Mouse (Mus musculus) embryonic facial prominence, embryonic 11.5 days (tissue): Measurements from ENCODE around the gene Hsf2. TPM values are rescaled to one million over a fixed set of nuclear protein-coding genes. Genes with fewer than 3 reads are reported as not detected.
"Not testable (repeated sequence)": the region's sequence is repeated elsewhere in the genome, so short reads cannot be mapped to it uniquely, and the experiment has no call there.

ENCODE experiments used
- ATAC-seq: fragments of 200-750 bp; cut with Nextera tagmentation; replicated peaks from 2 replicates; pipeline ENCODE4 v1.8.0; 2017; ENCODE audit warnings: low read depth; ENCODE audit not compliant: insufficient number of reproducible peaks, low FRiP score, low TSS enrichment
- DNase-seq: peaks from one replicate; pipeline ENCODE4 v3.0.0-alpha.2; 2015; ENCODE audit warnings: low spot score
- H3K27ac ChIP-seq: fragments of 300-500 bp; sonication (generic); replicated peaks from 2 replicates; pipeline ENCODE4 v1.5.1; 2014; ENCODE audit warnings: mild to moderate bottlenecking, low read depth, low read length, control low read depth
- H3K27me3 ChIP-seq: fragments of 300-500 bp; sonication (generic); 2 replicates; pipeline ENCODE4 v1.6.1; 2014; ENCODE audit warnings: mild to moderate bottlenecking, low read length, moderate library complexity, mixed read lengths; ENCODE audit not compliant: control insufficient read depth, insufficient read depth
- H3K36me3 ChIP-seq: fragments of 300-500 bp; sonication (generic); replicated peaks from 2 replicates; pipeline ENCODE4 v1.6.1; 2014; ENCODE audit warnings: low read depth, mild to moderate bottlenecking, low read length, moderate library complexity, mixed read lengths; ENCODE audit not compliant: control insufficient read depth, insufficient read depth
- H3K4me1 ChIP-seq: fragments of 300-500 bp; sonication (generic); 2 replicates; pipeline ENCODE4 v1.6.1; 2014; ENCODE audit warnings: low read length, mixed read lengths; ENCODE audit not compliant: control insufficient read depth, insufficient read depth
- H3K4me2 ChIP-seq: fragments of 300-500 bp; sonication (generic); 2 replicates; pipeline ENCODE4 v1.6.1; 2014; ENCODE audit warnings: low read depth, mild to moderate bottlenecking, control low read depth, low read length, moderate library complexity
- H3K4me3 ChIP-seq: fragments of 300-500 bp; sonication (generic); 2 replicates; pipeline ENCODE4 v1.5.1; 2014; ENCODE audit warnings: low read depth, low read length, control low read depth
- H3K9ac ChIP-seq: fragments of 300-500 bp; sonication (generic); replicated peaks from 2 replicates; pipeline ENCODE4 v1.6.1; 2014; ENCODE audit warnings: mild to moderate bottlenecking, control low read depth, low read length
- H3K9me3 ChIP-seq: fragments of 300-500 bp; sonication (generic); replicated peaks from 2 replicates; pipeline ENCODE4 v1.6.1; 2016; ENCODE audit warnings: mild to moderate bottlenecking, low read length, inconsistent platforms, mixed read lengths; ENCODE audit not compliant: control insufficient read depth
- WGBS: fragments of 180-500 bp; shearing (Covaris S2); extraction: QIAGEN DNeasy Blood & Tissue Kit; methylation state at CpG from one replicate; pipeline ENCODE4 v1.1.7; 2014; 5-methylcytosine and 5-hydroxymethylcytosine counted together
- polyA plus RNA-seq: library from polyadenylated mRNA; unstranded; fragments of >200 nt; fragmentation: Nextera tagmentation; extraction: Ambion mirVana; gene quantifications from 2 replicates; pipeline ENCODE4 v1.2.1, GENCODE M21; 2014

Gene Hsf2
- polyA plus RNA-seq = 44.3 and 53.0 TPM in 2 replicates

GRCm38 (mm10) chr10:57485908-57486541, at the start of gene Hsf2:
Gene Hsf2 (plus strand): TSS chr10:57486385.
- Histone ChIP-seq H3K9me3 (no peaks in the 10 kb centered on the region), H3K27ac (peak within 1 kb of the TSS; percentile 96), H3K4me3 (peak within 1 kb of the TSS; percentile 86), H3K27me3 (no peaks in the 10 kb centered on the region), H3K36me3 (no peaks in the 10 kb centered on the region), H3K4me2 (peak within 1 kb of the TSS; percentile 47), H3K4me1 (no peaks in the 10 kb centered on the region), H3K9ac (peak within 1 kb of the TSS; percentile 95)
- ATAC-seq (peak; percentile 100), DNase-seq (peak; percentile 97)
- WGBS = 1% methylated on average over 52 of the region's 52 CpGs

- Histone ChIP-seq H3K27ac (no peak overlapping the region), H3K36me3 (no peaks in the 10 kb centered on the region), H3K9me3 (no peaks in the 10 kb centered on the region), H3K9ac (no peak overlapping the region), H3K4me2 (no peak overlapping the region), H3K27me3 (no peaks in the 10 kb centered on the region), H3K4me1 (no peaks in the 10 kb centered on the region), H3K4me3 (no peak overlapping the region)
- WGBS = 88% methylated on average over 2 of the region's 2 CpGs
- no peak for DNase-seq
- no peak; the same call in 1 of the 2 replicates for ATAC-seq
Observed at GRCm38 (mm10) chr10:57437898-57438297, 48.3 kb upstream of the Hsf2 start.

GRCm38 (mm10) chr10:57441049-57441448, 45.1 kb upstream of the Hsf2 start:
- H3K4me3 ChIP-seq = no peak overlapping the region
- ATAC-seq (no peak), DNase-seq (peak; percentile 36)
- no peaks in the 10 kb centered on the region for H3K27me3 ChIP-seq
- H3K4me2 ChIP-seq = no peak overlapping the region
- H3K9ac ChIP-seq = no peak overlapping the region
- no peaks in the 10 kb centered on the region for H3K4me1 ChIP-seq
- H3K9me3 ChIP-seq = no peaks in the 10 kb centered on the region
- no peak overlapping the region for H3K27ac ChIP-seq
- no peaks in the 10 kb centered on the region for H3K36me3 ChIP-seq

- Histone ChIP-seq H3K9me3 (no peaks in the 10 kb centered on the region), H3K4me1 (no peaks in the 10 kb centered on the region), H3K27ac (no peak overlapping the region), H3K4me2 (no peak overlapping the region), H3K9ac (no peak overlapping the region), H3K36me3 (no peaks in the 10 kb centered on the region), H3K27me3 (no peaks in the 10 kb centered on the region), H3K4me3 (no peak overlapping the region)
- WGBS = 72% methylated on average over 8 of the region's 8 CpGs
- DNase-seq (no peak), ATAC-seq (no peak)
Observed at GRCm38 (mm10) chr10:57444392-57444791, 41.8 kb upstream of the Hsf2 start.

GRCm38 (mm10) chr10:57445655-57446054, 40.5 kb upstream of the Hsf2 start:
- Histone ChIP-seq H3K4me2 (no peak overlapping the region), H3K9ac (no peak overlapping the region), H3K27me3 (no peaks in the 10 kb centered on the region), H3K27ac (no peak overlapping the region), H3K36me3 (no peaks in the 10 kb centered on the region), H3K9me3 (no peaks in the 10 kb centered on the region), H3K4me3 (no peak overlapping the region), H3K4me1 (no peaks in the 10 kb centered on the region)
- DNase-seq = no peak
- WGBS = 82% methylated on average over 1 of the region's 1 CpGs
- no peak for ATAC-seq

GRCm38 (mm10) chr10:57447657-57448050, 38.5 kb upstream of the Hsf2 start:
- no peaks in the 10 kb centered on the region for H3K27me3 ChIP-seq
- no peaks in the 10 kb centered on the region for H3K36me3 ChIP-seq
- H3K9me3 ChIP-seq = no peaks in the 10 kb centered on the region
- ATAC-seq (no peak), DNase-seq (no peak)
- no peaks in the 10 kb centered on the region for H3K4me1 ChIP-seq
- H3K9ac ChIP-seq = no peak overlapping the region
- no peak overlapping the region for H3K4me3 ChIP-seq
- H3K27ac ChIP-seq = no peak overlapping the region
- H3K4me2 ChIP-seq = no peak overlapping the region

GRCm38 (mm10) chr10:57448051-57448716, 38.0 kb upstream of the Hsf2 start:
- H3K36me3 ChIP-seq = no peaks in the 10 kb centered on the region
- 5% methylated on average over 19 of the region's 19 CpGs for WGBS
- no peak overlapping the region for H3K4me2 ChIP-seq
- no peaks in the 10 kb centered on the region for H3K4me1 ChIP-seq
- H3K27me3 ChIP-seq = no peaks in the 10 kb centered on the region
- H3K4me3 ChIP-seq = no peak overlapping the region
- no peak overlapping the region for H3K27ac ChIP-seq
- ATAC-seq (no peak), DNase-seq (peak; percentile 86)
- no peaks in the 10 kb centered on the region for H3K9me3 ChIP-seq
- H3K9ac ChIP-seq = no peak overlapping the region

- DNase-seq = peak; percentile 77
- H3K4me1 ChIP-seq, ATAC-seq, H3K36me3 ChIP-seq, H3K9me3 ChIP-seq, H3K27ac ChIP-seq, H3K27me3 ChIP-seq, H3K4me3 ChIP-seq, H3K9ac ChIP-seq, H3K4me2 ChIP-seq: not testable (repeated sequence)
- WGBS = 32% methylated on average over 10 of the region's 10 CpGs
Observed at GRCm38 (mm10) chr10:57463298-57463697, 22.9 kb upstream of the Hsf2 start.
